Mouse (Mus musculus) naive thymus-derived CD4-positive, alpha-beta T cell, adult 5 months (primary cell): ENCODE measurements around the gene Rpl39l. TPM values are rescaled to one million over a fixed set of nuclear protein-coding genes. Genes with fewer than 3 reads are reported as not detected.

Source experiments
- polyA plus RNA-seq: library from polyadenylated mRNA; unstranded; fragments of 100-300 nt; shearing (Covaris generic); gene quantifications from one replicate; pipeline ENCODE4 v1.2.1, GENCODE M21; 2017

Rpl39l gene
- 0.45 TPM for polyA plus RNA-seq

DNA sequence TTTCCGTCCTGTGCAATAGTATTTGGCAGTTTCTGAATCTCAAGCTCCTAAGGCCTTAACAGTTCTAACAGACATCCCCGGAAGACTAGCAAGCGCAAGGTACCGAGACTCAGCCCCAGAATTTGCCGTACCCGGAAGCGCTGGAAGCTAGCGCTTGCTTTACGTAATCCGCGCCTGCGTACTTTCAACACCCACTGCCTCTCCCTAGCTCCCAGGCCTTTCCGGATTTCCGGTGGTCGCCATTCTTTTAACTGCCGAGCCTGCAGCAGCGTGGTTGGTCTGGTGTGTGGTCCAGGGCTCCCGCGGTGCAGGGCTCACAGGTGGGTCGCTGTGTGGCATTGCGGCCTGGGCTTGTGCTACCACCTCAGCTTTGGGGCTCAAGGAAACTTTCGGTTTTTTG is at the start of gene Rpl39l:
Gene Rpl39l, plus strand, starts transcription at position 222 of the 400 bp plus-strand sequence.

DNA sequence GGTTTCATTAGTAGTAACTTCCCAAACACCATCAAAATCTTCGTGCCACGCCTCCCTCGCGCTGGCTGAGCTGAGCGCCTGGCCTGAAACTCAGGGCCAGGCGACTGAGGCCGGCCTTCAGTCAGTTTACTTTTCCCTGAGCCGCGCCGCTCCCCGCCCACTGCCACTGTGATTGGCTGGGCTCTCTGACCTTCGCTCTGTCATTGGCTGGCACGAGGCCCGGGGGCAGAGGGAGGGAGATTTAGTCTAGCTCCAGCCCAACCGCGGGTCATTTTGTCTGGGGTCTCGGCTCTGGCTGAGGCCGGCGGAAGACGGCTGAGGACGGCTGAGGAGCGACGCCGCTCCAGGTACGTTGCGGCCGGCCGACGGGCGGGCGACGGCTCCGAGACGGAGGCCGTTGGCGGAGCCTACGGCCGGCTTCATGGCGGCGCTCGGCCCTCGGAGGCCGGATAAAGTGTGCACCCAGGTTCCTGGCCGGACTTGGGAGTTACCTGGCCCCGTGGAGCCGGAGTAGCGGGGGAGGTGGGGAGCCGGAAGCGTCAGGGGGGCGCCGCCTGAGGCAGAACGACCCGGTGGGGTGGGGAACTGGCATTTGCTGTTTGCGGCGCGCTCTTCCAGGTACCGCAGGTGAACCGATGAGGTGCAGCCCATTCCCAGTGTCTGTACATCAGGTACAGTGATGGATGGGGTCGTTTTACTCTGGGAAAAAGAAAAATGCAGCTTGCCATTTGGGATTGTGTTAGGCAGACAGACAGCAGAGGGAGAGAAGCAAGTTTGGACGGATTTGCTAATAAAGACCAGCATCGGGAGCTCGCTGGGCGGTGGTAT is 22.9 kb downstream of the Rpl39l start, which contains the start of gene Atf7ip2:
Gene Atf7ip2, plus strand, starts transcription at position 34 of the 828 bp plus-strand sequence.

Other genes starting within 250 kb of the Rpl39l start
- 0.05 TPM for gene Grin2a, start 174.7 kb upstream of the Rpl39l start, polyA plus RNA-seq
- 0.36 TPM for gene Atf7ip2, start 22.5 kb downstream of the Rpl39l start, polyA plus RNA-seq
- not detected for gene Emp2, start 143.7 kb downstream of the Rpl39l start, polyA plus RNA-seq
- gene Tekt5, start 225.3 kb downstream of the Rpl39l start, polyA plus RNA-seq: 0.19 TPM
- gene Nubp1, start 241.7 kb downstream of the Rpl39l start, polyA plus RNA-seq: 77.1 TPM